Mouse (Mus musculus): ENCODE results near the gene 4931440F15Rik. TPM values are rescaled to one million over a fixed set of nuclear protein-coding genes. Genes with fewer than 3 reads are reported as not detected.
"Not testable (repeated sequence)": the region's sequence is repeated elsewhere in the genome, so short reads cannot be mapped to it uniquely, and the experiment has no call there.

The 4931440F15Rik gene
- polyA plus RNA-seq, 1 experiment from 2014 or later = 0.12 TPM

GRCm38 (mm10) chr11:29824474-29825270 is 796 bp downstream of the 4931440F15Rik start:
- H3K27ac ChIP-seq, H3K9ac ChIP-seq, H3K9me3 ChIP-seq, H3K36me3 ChIP-seq, H3K4me1 ChIP-seq: not testable (repeated sequence)
- peak overlapping the region; percentile 55 for H3K4me2 ChIP-seq (replicated peaks)
- H3K27me3 ChIP-seq = peaks cover 27% of the 10 kb centered on the region
- peak overlapping the region; percentile 30 for H3K4me3 ChIP-seq
- 15% methylated on average over 62 of the region's 62 CpGs for WGBS
- ATAC-seq (ENCODE audit: insufficient number of reproducible peaks, insufficient read depth, low FRiP score, low TSS enrichment) = peak; percentile 35; the same call in 1 of the 2 replicates

- Histone ChIP-seq H3K36me3 (no peaks in the 10 kb centered on the region), H3K27me3 (peaks cover 27% of the 10 kb centered on the region), H3K9ac (no peak overlapping the region), H3K9me3 (no peaks in the 10 kb centered on the region), H3K27ac (no peak overlapping the region), H3K4me1 (no peaks in the 10 kb centered on the region), H3K4me3 (no peak overlapping the region), H3K4me2 (replicated peaks) (no peak overlapping the region)
- no peak for ATAC-seq (ENCODE audit: insufficient number of reproducible peaks, insufficient read depth, low FRiP score, low TSS enrichment)
- 77% methylated on average over 2 of the region's 2 CpGs for WGBS
Observed at GRCm38 (mm10) chr11:29823141-29823540, 2.3 kb downstream of the 4931440F15Rik start.

- H3K9ac ChIP-seq = no peak overlapping the region
- H3K4me2 ChIP-seq (replicated peaks) = no peak overlapping the region
- H3K27ac ChIP-seq = no peak overlapping the region
- no peak for ATAC-seq (ENCODE audit: insufficient number of reproducible peaks, insufficient read depth, low FRiP score, low TSS enrichment)
- no peaks in the 10 kb centered on the region for H3K4me1 ChIP-seq
- no peaks in the 10 kb centered on the region for H3K9me3 ChIP-seq
- H3K4me3 ChIP-seq = no peak overlapping the region
- no peaks in the 10 kb centered on the region for H3K27me3 ChIP-seq
- H3K36me3 ChIP-seq = no peaks in the 10 kb centered on the region
Observed at GRCm38 (mm10) chr11:29815670-29816069, 9.8 kb downstream of the 4931440F15Rik start.

GRCm38 (mm10) chr11:29815261-29815660 is 10.2 kb downstream of the 4931440F15Rik start:
- 81% methylated on average over 3 of the region's 3 CpGs for WGBS
- Histone ChIP-seq H3K4me2 (replicated peaks) (no peak overlapping the region), H3K9ac (no peak overlapping the region), H3K4me3 (no peak overlapping the region), H3K27me3 (no peaks in the 10 kb centered on the region), H3K4me1 (no peaks in the 10 kb centered on the region), H3K27ac (no peak overlapping the region), H3K9me3 (no peaks in the 10 kb centered on the region), H3K36me3 (no peaks in the 10 kb centered on the region)
- ATAC-seq (ENCODE audit: insufficient number of reproducible peaks, insufficient read depth, low FRiP score, low TSS enrichment) = 0 out of 2 replicates have a peak, but pooled peaks have one; percentile 10

GRCm38 (mm10) chr11:29813267-29813666 is 12.2 kb downstream of the 4931440F15Rik start:
- no peak overlapping the region for H3K9ac ChIP-seq
- H3K4me2 ChIP-seq (replicated peaks) = no peak overlapping the region
- H3K4me3 ChIP-seq = no peak overlapping the region
- H3K36me3 ChIP-seq = no peaks in the 10 kb centered on the region
- no peak overlapping the region for H3K27ac ChIP-seq
- 79% methylated on average over 1 of the region's 1 CpGs for WGBS
- H3K27me3 ChIP-seq = no peaks in the 10 kb centered on the region
- H3K4me1 ChIP-seq = no peaks in the 10 kb centered on the region
- H3K9me3 ChIP-seq = no peaks in the 10 kb centered on the region
- no peak for ATAC-seq (ENCODE audit: insufficient number of reproducible peaks, insufficient read depth, low FRiP score, low TSS enrichment)

- Histone ChIP-seq H3K27me3 (no peaks in the 10 kb centered on the region), H3K9ac (no peak overlapping the region), H3K4me2 (replicated peaks) (no peak overlapping the region), H3K4me3 (no peak overlapping the region), H3K4me1 (no peaks in the 10 kb centered on the region), H3K36me3 (no peaks in the 10 kb centered on the region), H3K9me3 (no peaks in the 10 kb centered on the region), H3K27ac (no peak overlapping the region)
- WGBS = 77% methylated on average over 3 of the region's 3 CpGs
- no peak for ATAC-seq (ENCODE audit: insufficient number of reproducible peaks, insufficient read depth, low FRiP score, low TSS enrichment)
Observed at GRCm38 (mm10) chr11:29812475-29812874, 13.0 kb downstream of the 4931440F15Rik start.

GRCm38 (mm10) chr11:29810324-29810723 is 15.1 kb downstream of the 4931440F15Rik start:
- no peaks in the 10 kb centered on the region for H3K27me3 ChIP-seq
- no peak for ATAC-seq (ENCODE audit: insufficient number of reproducible peaks, insufficient read depth, low FRiP score, low TSS enrichment)
- no peaks in the 10 kb centered on the region for H3K36me3 ChIP-seq
- H3K9me3 ChIP-seq = no peaks in the 10 kb centered on the region
- no peaks in the 10 kb centered on the region for H3K4me1 ChIP-seq
- H3K27ac ChIP-seq = no peak overlapping the region
- H3K9ac ChIP-seq = no peak overlapping the region
- H3K4me3 ChIP-seq = no peak overlapping the region
- no peak overlapping the region for H3K4me2 ChIP-seq (replicated peaks)
- WGBS = 86% methylated on average over 3 of the region's 3 CpGs

GRCm38 (mm10) chr11:29808981-29809589 is 16.4 kb downstream of the 4931440F15Rik start:
- Histone ChIP-seq H3K4me2 (replicated peaks) (no peak overlapping the region), H3K4me1 (no peaks in the 10 kb centered on the region), H3K9me3 (no peaks in the 10 kb centered on the region), H3K4me3 (no peak overlapping the region), H3K27me3 (no peaks in the 10 kb centered on the region), H3K36me3 (no peaks in the 10 kb centered on the region), H3K27ac (no peak overlapping the region), H3K9ac (no peak overlapping the region)
- no peak for ATAC-seq (ENCODE audit: insufficient number of reproducible peaks, insufficient read depth, low FRiP score, low TSS enrichment)
- 90% methylated on average over 7 of the region's 7 CpGs for WGBS

GRCm38 (mm10) chr11:29808173-29808980 is 17.1 kb downstream of the 4931440F15Rik start:
- Histone ChIP-seq H3K4me2 (replicated peaks) (no peak overlapping the region), H3K4me1 (no peaks in the 10 kb centered on the region), H3K4me3 (no peak overlapping the region), H3K9me3 (no peaks in the 10 kb centered on the region), H3K36me3 (no peaks in the 10 kb centered on the region), H3K9ac (no peak overlapping the region), H3K27ac (no peak overlapping the region), H3K27me3 (no peaks in the 10 kb centered on the region)
- no peak for ATAC-seq (ENCODE audit: insufficient number of reproducible peaks, insufficient read depth, low FRiP score, low TSS enrichment)
- WGBS = 65% methylated on average over 9 of the region's 9 CpGs

GRCm38 (mm10) chr11:29807325-29807724 is 18.1 kb downstream of the 4931440F15Rik start:
- Histone ChIP-seq H3K4me1 (no peaks in the 10 kb centered on the region), H3K27me3 (no peaks in the 10 kb centered on the region), H3K27ac (no peak overlapping the region), H3K4me2 (replicated peaks) (no peak overlapping the region), H3K9ac (no peak overlapping the region), H3K9me3 (no peaks in the 10 kb centered on the region), H3K36me3 (no peaks in the 10 kb centered on the region), H3K4me3 (no peak overlapping the region)
- no peak for ATAC-seq (ENCODE audit: insufficient number of reproducible peaks, insufficient read depth, low FRiP score, low TSS enrichment)
- WGBS = 82% methylated on average over 5 of the region's 5 CpGs

GRCm38 (mm10) chr11:29801432-29802427 is 23.7 kb downstream of the 4931440F15Rik start:
- H3K27ac ChIP-seq = no peak overlapping the region
- ATAC-seq (ENCODE audit: insufficient number of reproducible peaks, insufficient read depth, low FRiP score, low TSS enrichment) = no peak
- no peak overlapping the region for H3K4me2 ChIP-seq (replicated peaks)
- no peak overlapping the region for H3K4me3 ChIP-seq
- no peak overlapping the region for H3K9ac ChIP-seq
- 79% methylated on average over 2 of the region's 2 CpGs for WGBS
- H3K27me3 ChIP-seq = no peaks in the 10 kb centered on the region
- H3K4me1 ChIP-seq = no peaks in the 10 kb centered on the region
- no peaks in the 10 kb centered on the region for H3K9me3 ChIP-seq
- H3K36me3 ChIP-seq = no peaks in the 10 kb centered on the region
